Mouse (Mus musculus): ENCODE data around the gene Cdc37.

The Cdc37 gene

DNA sequence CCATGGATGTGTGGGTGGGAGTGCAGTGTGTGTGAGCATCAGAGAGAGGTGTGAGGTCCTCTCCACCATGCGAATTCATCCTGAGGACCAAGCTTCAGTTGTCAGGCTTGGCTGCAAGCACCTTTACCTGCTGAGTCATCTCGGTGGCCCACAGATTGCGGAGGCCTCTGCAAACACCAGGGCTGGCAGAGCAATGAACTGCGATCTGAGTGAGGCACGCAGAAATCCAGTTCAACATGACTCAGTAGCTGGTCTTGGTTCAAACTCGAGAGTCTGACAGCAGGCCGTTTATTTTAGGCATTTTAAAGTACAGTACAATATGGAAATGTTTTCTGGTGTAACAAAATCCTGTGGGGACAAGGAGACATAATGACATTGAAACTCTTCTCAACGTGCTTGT, 52.0 kb downstream of the Cdc37 start:
- DNase-seq (ENCODE audit: low spot score in 2 of 2), result peak in 1 of 2 experiments; percentile 42

DNA sequence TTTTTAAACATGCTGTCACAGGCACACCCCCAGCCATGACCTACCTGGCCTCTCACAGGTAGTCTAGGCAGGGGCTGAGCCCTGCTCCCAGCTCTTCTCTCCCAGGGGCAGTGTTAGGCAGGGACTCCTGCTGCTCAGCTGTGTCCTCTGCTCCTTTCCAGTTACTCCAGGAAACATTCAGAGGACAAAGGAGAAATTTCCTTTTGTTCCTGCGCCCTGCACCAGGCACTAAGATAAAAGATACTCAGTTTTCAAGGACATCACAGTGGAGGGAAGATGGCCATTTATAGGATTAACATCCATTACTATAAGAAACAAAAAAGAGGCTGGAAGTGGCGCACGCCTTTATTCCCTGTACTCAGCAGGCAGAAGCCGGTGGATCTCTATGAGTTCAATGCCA, 53.8 kb downstream of the Cdc37 start:
- DNase-seq (ENCODE audit: low spot score in 2 of 2), result no peak

DNA sequence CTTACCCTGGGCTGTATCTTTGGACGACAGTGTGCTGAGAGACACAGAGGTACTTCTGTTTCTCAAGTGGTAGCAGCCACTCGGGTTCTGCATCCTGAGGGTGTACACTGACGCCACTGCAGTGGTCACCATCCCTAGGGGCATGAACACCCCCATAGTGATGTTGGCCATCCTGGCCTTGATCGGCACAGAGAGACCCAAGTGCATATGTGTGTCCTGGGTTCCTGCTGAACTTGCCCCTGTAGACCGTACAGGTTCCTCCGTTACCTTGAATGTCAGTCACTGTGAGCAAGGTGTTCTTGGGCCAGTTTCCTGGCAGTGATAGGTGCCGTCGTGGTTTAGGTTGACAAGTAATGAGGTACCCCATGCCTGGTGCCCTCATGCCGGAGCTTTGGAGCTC, 56.4 kb downstream of the Cdc37 start:
- no peak for DNase-seq (ENCODE audit: low spot score in 2 of 2)

GRCm38 (mm10) chr9:21091707-21092320, 58.0 kb downstream of the Cdc37 start, which contains the start of the genes Gm38431 and Raver1:
TSS of gene Gm38431 (minus strand) at chr9:21091997.
TSS of gene Raver1 (minus strand) at chr9:21092008.
- DNase-seq (ENCODE audit: low spot score in 2 of 2), result peak; percentile 91 to 97

- DNase-seq (ENCODE audit: low spot score in 2 of 2), result peak in 1 of 2 experiments; percentile 28
Measured at GRCm38 (mm10) chr9:21090972-21091706, 58.6 kb downstream of the Cdc37 start.

DNA sequence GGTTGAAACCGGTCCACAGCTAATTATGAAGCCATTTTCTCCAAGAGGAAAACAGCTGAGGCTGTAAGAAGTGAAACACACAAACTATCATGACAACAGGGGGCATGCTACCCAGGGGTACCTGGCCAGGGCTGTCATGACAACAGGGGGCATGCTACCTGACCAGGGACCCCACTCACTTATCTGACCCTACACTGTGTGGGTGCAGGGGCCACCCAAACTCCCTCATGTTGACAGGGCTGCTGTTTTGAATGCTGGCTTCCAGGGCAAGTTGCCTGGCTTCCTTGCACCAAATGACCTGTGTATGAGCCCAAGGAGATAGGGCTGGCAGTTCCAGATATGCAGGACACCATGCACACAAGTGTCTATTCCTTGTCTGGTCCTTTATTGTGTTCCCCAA, 59.2 kb downstream of the Cdc37 start:
- no peak for DNase-seq (ENCODE audit: low spot score in 2 of 2)

DNA sequence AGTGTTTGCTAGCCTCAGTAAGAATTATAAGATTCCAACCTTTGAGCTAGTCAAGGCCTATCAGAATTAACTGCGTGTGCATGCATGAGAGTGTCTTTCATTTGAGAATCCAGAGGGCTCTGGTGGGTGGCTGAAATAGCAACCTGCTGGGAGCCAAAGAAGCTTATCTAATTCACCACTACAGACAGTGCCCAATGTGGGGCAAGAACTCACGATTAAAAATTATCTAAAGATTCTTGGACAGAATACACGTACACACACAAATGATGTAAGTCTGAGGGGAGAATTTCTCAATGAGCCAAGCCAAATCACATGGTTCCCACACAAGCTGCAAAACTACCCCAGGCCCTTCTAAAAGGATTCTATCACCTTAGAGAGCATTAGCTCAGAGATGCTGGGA, 66.5 kb downstream of the Cdc37 start:
- DNase-seq (ENCODE audit: low spot score in 2 of 2), result no peak
